Mouse (Mus musculus): ENCODE data around the gene Rnft2.

Rnft2 gene

GRCm38 (mm10) chr5:118174310-118175009 is 70.5 kb downstream of the Rnft2 start:
- no peak for DNase-seq (ENCODE audit: low read depth, low spot score)

GRCm38 (mm10) chr5:118172078-118172723 is 72.7 kb downstream of the Rnft2 start:
- DNase-seq (ENCODE audit: low read depth, low spot score): no peak

GRCm38 (mm10) chr5:118171665-118172064 is 73.3 kb downstream of the Rnft2 start:
- DNase-seq (ENCODE audit: low read depth, low spot score): no peak

- no peak for DNase-seq (ENCODE audit: low read depth, low spot score)
Measured at GRCm38 (mm10) chr5:118170888-118171529, 73.9 kb downstream of the Rnft2 start.

GRCm38 (mm10) chr5:118169222-118170221 is 75.4 kb downstream of the Rnft2 start:
- no peak for DNase-seq (ENCODE audit: low read depth, low spot score)

GRCm38 (mm10) chr5:118167561-118167995 is 77.3 kb downstream of the Rnft2 start:
- no peak for DNase-seq (ENCODE audit: low read depth, low spot score)

- no peak for DNase-seq (ENCODE audit: low read depth, low spot score)
Measured at GRCm38 (mm10) chr5:118165462-118165861, 79.5 kb downstream of the Rnft2 start.

- no peak for DNase-seq (ENCODE audit: low read depth, low spot score)
Measured at GRCm38 (mm10) chr5:118164581-118164980, 80.3 kb downstream of the Rnft2 start, which contains the start of gene Hrk. TSS of gene Hrk (plus strand) at chr5:118164648.

- DNase-seq (ENCODE audit: low read depth, low spot score): no peak
Measured at GRCm38 (mm10) chr5:118160691-118161090, 84.2 kb downstream of the Rnft2 start.

GRCm38 (mm10) chr5:118156976-118157375 is 87.9 kb downstream of the Rnft2 start:
- no peak for DNase-seq (ENCODE audit: low read depth, low spot score)

- no peak for DNase-seq (ENCODE audit: low read depth, low spot score)
Measured at GRCm38 (mm10) chr5:118155565-118155947, 89.4 kb downstream of the Rnft2 start.

GRCm38 (mm10) chr5:118154839-118155564 is 89.9 kb downstream of the Rnft2 start, which contains the start of gene Fbxw8:
TSS of gene Fbxw8 (minus strand) at chr5:118155464.
- peak; percentile 92 for DNase-seq (ENCODE audit: low read depth, low spot score)

GRCm38 (mm10) chr5:118149711-118150110 is 95.2 kb downstream of the Rnft2 start:
- no peak for DNase-seq (ENCODE audit: low read depth, low spot score)

GRCm38 (mm10) chr5:118147264-118147663 is 97.7 kb downstream of the Rnft2 start:
- DNase-seq (ENCODE audit: low read depth, low spot score): no peak

GRCm38 (mm10) chr5:118145999-118146679 is 98.8 kb downstream of the Rnft2 start:
- no peak for DNase-seq (ENCODE audit: low read depth, low spot score)

GRCm38 (mm10) chr5:118145458-118145857 is 99.5 kb downstream of the Rnft2 start:
- no peak for DNase-seq (ENCODE audit: low read depth, low spot score)

GRCm38 (mm10) chr5:118144770-118145169 is 100.1 kb downstream of the Rnft2 start:
- no peak for DNase-seq (ENCODE audit: low read depth, low spot score)

- no peak for DNase-seq (ENCODE audit: low read depth, low spot score)
Measured at GRCm38 (mm10) chr5:118144327-118144726, 100.6 kb downstream of the Rnft2 start.

GRCm38 (mm10) chr5:118143211-118144026 is 101.5 kb downstream of the Rnft2 start:
- no peak for DNase-seq (ENCODE audit: low read depth, low spot score)
